Mouse (Mus musculus) lung, embryonic 14.5 days (tissue): Measurements from ENCODE around the gene Fgfr2. TPM values are rescaled to one million over a fixed set of nuclear protein-coding genes. Genes with fewer than 3 reads are reported as not detected.
A peak's percentile ranks its signal among the peaks of the same experiment; 100 is the strongest.

Source experiments
- ATAC-seq: fragments of 200-750 bp; cut with Nextera tagmentation; 2 replicates; pipeline ENCODE4 v1.8.0; 2017; ENCODE audit warnings: mild to moderate bottlenecking, moderate TSS enrichment, moderate library complexity; ENCODE audit not compliant: insufficient read depth
- DNase-seq: peaks from one replicate; pipeline ENCODE4 v3.0.0-alpha.2; 2015
- H3K27ac ChIP-seq: fragments of 300-500 bp; sonication (generic); 2 replicates; pipeline ENCODE4 v1.5.1; 2014; ENCODE audit warnings: low read depth, mild to moderate bottlenecking, moderate library complexity
- H3K27me3 ChIP-seq: fragments of 300-500 bp; sonication (generic); 2 replicates; pipeline ENCODE4 v1.6.1; 2014; ENCODE audit warnings: low read length, control low read depth; ENCODE audit not compliant: insufficient read depth
- H3K36me3 ChIP-seq: fragments of 300-500 bp; sonication (generic); 2 replicates; pipeline ENCODE4 v1.6.1; 2014; ENCODE audit warnings: control low read depth; ENCODE audit not compliant: insufficient read depth
- H3K4me1 ChIP-seq: fragments of 300-500 bp; sonication (generic); 2 replicates; pipeline ENCODE4 v1.6.1; 2014; ENCODE audit warnings: antibody characterized with exemption, control low read depth; ENCODE audit not compliant: insufficient read depth
- H3K4me2 ChIP-seq: fragments of 300-500 bp; sonication (generic); 2 replicates; pipeline ENCODE4 v1.6.1; 2014; ENCODE audit warnings: mild to moderate bottlenecking
- H3K4me3 ChIP-seq: fragments of 300-500 bp; sonication (generic); 2 replicates; pipeline ENCODE4 v1.5.1; 2014; ENCODE audit warnings: low read depth, low read length
- H3K9ac ChIP-seq: fragments of 300-500 bp; sonication (generic); 2 replicates; pipeline ENCODE4 v1.6.1; 2014
- H3K9me3 ChIP-seq: fragments of 300-500 bp; sonication (generic); 2 replicates; pipeline ENCODE4 v1.6.1; 2016; ENCODE audit warnings: low read depth, low read length, control low read depth
- CTCF ChIP-seq: IDR thresholded peaks from 2 replicates; pipeline ENCODE4 v1.5.1; 2016; ENCODE audit warnings: antibody characterized with exemption, low read depth
- WGBS: fragments of 180-500 bp; shearing (Covaris S2); extraction: QIAGEN DNeasy Blood & Tissue Kit; methylation state at CpG from one replicate; pipeline ENCODE4 v1.1.7; 2014; 5-methylcytosine and 5-hydroxymethylcytosine counted together
- polyA plus RNA-seq: library from polyadenylated mRNA; unstranded; fragments of >200 nt; fragmentation: Nextera tagmentation; extraction: Ambion mirVana; gene quantifications from 2 replicates; pipeline ENCODE4 v1.2.1, GENCODE M21; 2014

The Fgfr2 gene
- polyA plus RNA-seq, 1 experiment from 2014 or later: 179 TPM

DNA sequence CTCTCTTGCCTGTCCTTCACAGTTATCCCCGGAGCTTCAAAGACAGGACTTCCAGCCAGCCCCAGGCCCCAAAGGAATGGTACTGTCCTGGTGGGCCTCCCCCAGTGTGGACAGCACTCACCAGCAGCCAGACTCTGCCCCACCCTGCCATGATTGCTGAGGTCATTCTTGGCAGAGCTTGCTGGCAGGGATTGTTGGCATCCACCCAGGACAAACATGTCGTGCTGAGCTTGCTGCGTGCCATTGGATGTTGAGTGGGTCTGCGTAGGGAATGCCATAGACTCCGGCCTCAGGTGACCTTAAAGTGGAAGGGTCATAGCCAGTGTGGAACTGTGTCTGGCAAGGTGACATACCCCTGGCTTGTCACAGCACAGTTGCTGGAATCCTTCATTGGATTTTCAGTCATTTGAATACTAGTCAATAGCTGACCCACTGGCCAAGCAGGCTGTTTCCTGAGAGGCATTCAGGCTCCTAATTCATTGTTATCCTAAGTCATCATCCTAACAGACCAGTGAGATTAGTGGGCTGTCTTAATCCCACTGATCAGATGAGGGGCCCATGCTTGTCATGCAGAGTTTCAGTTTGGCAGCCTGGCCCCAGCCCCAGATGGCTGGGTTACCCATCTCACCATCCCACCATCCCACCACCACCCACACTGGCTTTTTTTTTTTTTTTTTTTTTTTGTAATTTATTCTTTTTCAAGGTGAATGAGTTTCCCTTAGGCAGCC, 2145.2 kb downstream of the Fgfr2 start:
- Histone ChIP-seq H3K9me3 (no peaks in the 10 kb centered on the region), H3K36me3 (no peaks in the 10 kb centered on the region), H3K4me3 (no peak overlapping the region), H3K9ac (no peak overlapping the region), H3K27ac (peak overlapping the region; percentile 70; the same call in 1 of the 2 replicates), H3K27me3 (no peaks in the 10 kb centered on the region), H3K4me1 (peaks cover 35% of the 10 kb centered on the region), H3K4me2 (no peak overlapping the region)
- DNase-seq (peak; percentile 89), ATAC-seq (peak; percentile 83)
- TF ChIP-seq CTCF: no peak
- WGBS: 17% methylated on average over 5 of the region's 5 CpGs

DNA sequence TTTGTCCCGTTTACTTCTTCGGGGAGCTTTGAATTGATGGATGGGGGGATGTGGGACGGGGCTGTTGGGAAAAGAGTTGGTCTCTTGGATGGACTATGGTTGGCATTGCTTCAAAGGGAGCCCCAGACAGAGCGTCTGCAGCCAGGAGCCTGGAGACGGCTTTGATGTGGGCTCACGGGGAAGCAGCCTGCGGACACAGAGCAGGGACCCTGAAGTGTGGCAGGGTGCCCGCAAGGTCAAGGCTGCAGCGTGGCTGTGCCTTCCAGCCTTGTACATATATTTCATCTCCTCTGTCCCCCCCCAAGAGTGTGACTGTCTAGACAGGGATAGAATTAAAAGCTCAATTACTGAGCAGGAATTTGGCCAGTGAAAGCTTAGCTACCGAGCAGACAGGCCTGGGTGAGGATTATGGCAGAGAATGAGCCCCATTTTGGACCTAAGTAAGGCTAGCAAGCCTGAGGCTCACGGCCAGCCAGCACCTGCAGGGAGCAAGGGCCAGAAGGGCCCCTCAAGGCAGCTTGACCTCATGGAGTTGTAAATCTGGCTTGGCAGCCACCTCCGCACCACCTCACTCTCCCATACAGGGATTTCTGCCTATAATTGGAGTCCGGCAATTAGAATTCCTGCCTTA, 2146.7 kb downstream of the Fgfr2 start:
- H3K9ac ChIP-seq: no peak overlapping the region
- ATAC-seq (peak; percentile 57), DNase-seq (peak; percentile 64)
- no peaks in the 10 kb centered on the region for H3K27me3 ChIP-seq
- no peaks in the 10 kb centered on the region for H3K36me3 ChIP-seq
- TF ChIP-seq CTCF: no peak
- no peak overlapping the region for H3K4me2 ChIP-seq
- H3K27ac ChIP-seq: 0 out of 2 replicates have a peak overlapping the region, but pooled peaks have one; percentile 32
- no peak overlapping the region for H3K4me3 ChIP-seq
- no peaks in the 10 kb centered on the region for H3K9me3 ChIP-seq
- 30% methylated on average over 13 of the region's 13 CpGs for WGBS
- H3K4me1 ChIP-seq: peaks cover 32% of the 10 kb centered on the region

DNA sequence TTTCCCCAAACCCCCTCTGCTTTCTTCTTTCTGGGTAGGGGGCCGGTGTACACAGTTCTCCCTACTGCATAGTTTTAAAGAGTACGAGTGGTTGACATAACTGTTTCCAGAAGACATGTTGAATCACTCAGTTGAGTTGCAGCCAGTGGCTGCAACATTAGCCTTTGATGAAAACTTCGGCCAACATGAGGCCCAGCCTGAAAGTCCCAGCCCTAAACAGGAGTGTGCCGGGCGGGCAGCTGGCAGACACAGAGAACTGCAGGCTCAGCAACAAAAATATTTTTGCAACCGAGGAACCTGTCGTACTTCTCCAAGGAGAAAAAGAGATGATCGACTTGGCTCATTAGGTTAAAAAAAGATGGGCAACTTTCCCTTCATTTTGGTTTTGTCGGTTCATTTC, 2150.4 kb downstream of the Fgfr2 start:
- Histone ChIP-seq H3K27me3 (no peaks in the 10 kb centered on the region), H3K4me2 (no peak overlapping the region), H3K4me3 (no peak overlapping the region), H3K4me1 (peaks cover 22% of the 10 kb centered on the region), H3K9me3 (no peaks in the 10 kb centered on the region), H3K36me3 (no peaks in the 10 kb centered on the region), H3K9ac (no peak overlapping the region), H3K27ac (no peak overlapping the region)
- no peak for TF ChIP-seq CTCF
- DNase-seq: no peak
- ATAC-seq: no peak
- WGBS: 81% methylated on average over 9 of the region's 9 CpGs

- no peaks in the 10 kb centered on the region for H3K27me3 ChIP-seq
- H3K4me2 ChIP-seq: no peak overlapping the region
- no peak overlapping the region for H3K9ac ChIP-seq
- TF ChIP-seq CTCF: no peak
- H3K4me3 ChIP-seq: no peak overlapping the region
- peaks cover 13% of the 10 kb centered on the region for H3K4me1 ChIP-seq
- H3K36me3 ChIP-seq: no peaks in the 10 kb centered on the region
- no peak overlapping the region for H3K27ac ChIP-seq
- no peaks in the 10 kb centered on the region for H3K9me3 ChIP-seq
- DNase-seq (no peak), ATAC-seq (no peak)
- 27% methylated on average over 3 of the region's 3 CpGs for WGBS
Measured at GRCm38 (mm10) chr7:130969507-130969906, 2153.6 kb downstream of the Fgfr2 start.

DNA sequence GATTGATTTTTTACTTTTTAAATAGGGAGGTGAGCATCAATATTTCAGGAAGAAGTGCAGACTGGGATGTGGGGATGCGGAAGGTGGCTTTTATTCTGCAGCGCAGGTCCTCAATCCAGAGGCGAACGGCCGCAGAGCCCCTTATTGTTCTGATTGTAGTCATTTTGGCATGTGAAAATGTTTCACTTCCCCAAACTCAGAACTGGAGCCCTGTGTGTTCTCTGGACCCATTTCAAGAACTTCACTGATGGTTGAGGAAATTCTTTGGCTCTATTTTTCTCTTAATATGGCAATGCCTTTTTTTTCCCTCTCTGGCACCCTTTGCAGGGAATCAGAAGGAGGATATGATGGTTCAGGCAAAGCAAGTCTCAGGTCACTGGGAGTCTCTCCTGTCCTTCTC, 2154.1 kb downstream of the Fgfr2 start:
- Histone ChIP-seq H3K4me2 (no peak overlapping the region), H3K9ac (no peak overlapping the region), H3K27ac (peak overlapping the region; percentile 24; the same call in 1 of the 2 replicates), H3K9me3 (no peaks in the 10 kb centered on the region), H3K36me3 (no peaks in the 10 kb centered on the region), H3K4me3 (no peak overlapping the region), H3K4me1 (peaks cover 16% of the 10 kb centered on the region), H3K27me3 (no peaks in the 10 kb centered on the region)
- ATAC-seq (no peak), DNase-seq (peak; percentile 42)
- TF ChIP-seq CTCF: no peak
- WGBS: 85% methylated on average over 5 of the region's 5 CpGs

DNA sequence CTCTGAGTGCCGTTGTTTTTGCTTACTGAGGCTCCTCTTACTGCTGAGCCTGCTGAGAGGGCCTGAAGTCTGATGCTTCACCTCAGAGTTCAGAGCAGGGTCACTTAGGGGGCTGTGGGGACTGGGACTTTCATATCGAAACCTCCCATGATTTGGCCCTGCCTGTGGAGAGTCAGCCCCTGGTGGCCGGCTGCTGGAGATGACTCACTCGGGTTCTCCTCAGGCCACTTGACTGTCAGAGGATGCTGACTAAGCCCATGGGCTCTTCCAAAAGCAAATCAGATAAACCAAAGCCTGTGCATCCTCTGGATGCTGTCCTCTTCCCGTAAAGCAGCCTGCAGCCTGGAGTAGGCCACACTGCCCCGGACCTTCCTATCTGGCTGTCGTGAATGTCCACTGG, 2154.6 kb downstream of the Fgfr2 start:
- Histone ChIP-seq H3K36me3 (no peaks in the 10 kb centered on the region), H3K9me3 (no peaks in the 10 kb centered on the region), H3K27me3 (no peaks in the 10 kb centered on the region), H3K27ac (peak overlapping the region; percentile 25; the same call in 1 of the 2 replicates), H3K9ac (no peak overlapping the region), H3K4me1 (peaks cover 16% of the 10 kb centered on the region), H3K4me3 (no peak overlapping the region), H3K4me2 (no peak overlapping the region)
- TF ChIP-seq CTCF: peak; percentile 43
- ATAC-seq (no peak; the same call in 1 of the 2 replicates), DNase-seq (peak; percentile 45)
- 44% methylated on average over 7 of the region's 7 CpGs for WGBS

DNA sequence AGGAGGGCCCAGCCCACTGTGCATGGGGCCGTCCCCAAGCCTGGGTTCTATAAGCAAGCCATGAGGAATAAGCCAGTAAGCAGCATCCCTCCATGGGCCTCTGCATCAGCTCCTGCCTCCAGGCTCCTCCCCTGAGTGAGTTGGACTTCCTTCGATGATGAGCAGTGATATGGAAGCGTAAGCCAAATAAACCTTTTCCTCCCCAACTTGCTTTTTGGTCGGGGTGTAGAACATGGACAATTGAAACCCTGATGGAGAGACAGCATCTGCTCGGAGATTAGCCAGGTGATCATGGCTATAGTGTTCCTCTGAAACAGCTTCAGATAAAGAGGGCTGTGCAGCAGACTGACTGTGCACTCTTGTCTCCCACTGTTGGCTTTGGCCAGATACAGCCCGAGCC, 2155.2 kb downstream of the Fgfr2 start:
- no peaks in the 10 kb centered on the region for H3K27me3 ChIP-seq
- H3K27ac ChIP-seq: no peak overlapping the region
- H3K9me3 ChIP-seq: no peaks in the 10 kb centered on the region
- H3K36me3 ChIP-seq: no peaks in the 10 kb centered on the region
- DNase-seq (no peak), ATAC-seq (no peak)
- no peak overlapping the region for H3K4me3 ChIP-seq
- peaks cover 16% of the 10 kb centered on the region for H3K4me1 ChIP-seq
- no peak overlapping the region for H3K9ac ChIP-seq
- TF ChIP-seq CTCF: no peak
- 81% methylated on average over 6 of the region's 6 CpGs for WGBS
- no peak overlapping the region for H3K4me2 ChIP-seq
